Mouse (Mus musculus): ENCODE results near the gene Eef1a2.

DNA sequence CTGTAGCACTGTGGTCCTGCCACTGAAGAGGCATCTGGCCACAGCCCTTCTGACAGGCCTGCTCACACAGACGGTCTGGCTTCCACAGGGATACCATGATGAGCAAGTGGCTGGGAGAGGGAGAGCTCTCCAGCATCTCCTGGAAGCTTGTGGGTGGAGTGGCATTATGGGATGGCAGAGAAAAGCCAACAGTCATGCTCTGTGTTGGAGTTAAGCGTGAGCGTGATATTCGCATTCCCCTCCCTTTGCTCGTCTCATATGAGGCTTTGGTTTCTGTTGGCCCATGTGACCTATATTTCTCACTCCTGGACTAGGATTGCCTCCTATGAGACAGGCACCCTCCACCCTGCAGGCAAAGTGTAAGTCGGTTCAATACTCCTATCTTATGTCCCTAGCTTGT is 6.5 kb downstream of the Eef1a2 start:
- TF ChIP-seq POLR2A (IDR thresholded peaks at IDR 0.05; ENCODE audit: control insufficient read depth, low read depth, low read length): no peak
- TF ChIP-seq CTCF (IDR thresholded peaks at IDR 0.05; ENCODE audit: control insufficient read depth, insufficient read depth, insufficient replicate concordance, low read depth, low read length): no peak
